Mouse (Mus musculus) brain, embryonic 18.5 days (tissue): ENCODE results near the gene U2af2.
"Not testable (repeated sequence)": the region's sequence is repeated elsewhere in the genome, so short reads cannot be mapped to it uniquely, and the experiment has no call there.

Experiments
- DNase-seq: peaks from one replicate; pipeline ENCODE4 v3.0.0-alpha.2; 2012; ENCODE audit warnings: low read depth, low spot score

The U2af2 gene

DNA sequence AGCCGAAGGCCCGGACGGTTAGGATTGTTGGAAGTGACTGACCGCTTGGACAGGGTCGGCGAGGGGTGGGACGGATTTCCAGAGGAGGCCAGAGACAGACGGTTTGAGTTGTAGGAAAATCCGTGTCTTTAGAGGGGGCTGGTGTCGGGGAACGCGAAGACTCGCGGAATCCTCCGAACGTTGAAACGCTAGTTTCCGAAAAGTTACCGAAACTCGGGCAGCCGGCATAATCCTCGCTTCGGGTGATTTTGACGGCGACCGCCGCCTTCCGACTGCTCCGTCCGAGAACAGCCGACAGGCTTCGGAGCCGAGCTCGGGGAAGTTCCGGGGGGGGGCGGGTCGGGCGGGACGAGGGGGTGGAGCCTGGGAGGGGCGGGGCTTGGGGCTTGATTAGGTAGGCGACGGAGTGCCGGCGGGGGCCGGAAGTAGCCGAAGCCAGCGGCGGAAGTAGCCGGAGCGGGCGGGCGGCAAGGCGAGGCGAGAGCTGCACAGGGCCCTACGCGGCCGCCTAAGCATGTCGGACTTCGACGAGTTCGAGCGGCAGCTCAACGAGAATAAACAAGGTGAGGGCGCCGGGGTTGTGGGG lies at the start of gene U2af2:
TSS of gene U2af2 (plus strand) at position 370 of the 586 bp plus-strand sequence.
- peak; percentile 84 for DNase-seq

DNA sequence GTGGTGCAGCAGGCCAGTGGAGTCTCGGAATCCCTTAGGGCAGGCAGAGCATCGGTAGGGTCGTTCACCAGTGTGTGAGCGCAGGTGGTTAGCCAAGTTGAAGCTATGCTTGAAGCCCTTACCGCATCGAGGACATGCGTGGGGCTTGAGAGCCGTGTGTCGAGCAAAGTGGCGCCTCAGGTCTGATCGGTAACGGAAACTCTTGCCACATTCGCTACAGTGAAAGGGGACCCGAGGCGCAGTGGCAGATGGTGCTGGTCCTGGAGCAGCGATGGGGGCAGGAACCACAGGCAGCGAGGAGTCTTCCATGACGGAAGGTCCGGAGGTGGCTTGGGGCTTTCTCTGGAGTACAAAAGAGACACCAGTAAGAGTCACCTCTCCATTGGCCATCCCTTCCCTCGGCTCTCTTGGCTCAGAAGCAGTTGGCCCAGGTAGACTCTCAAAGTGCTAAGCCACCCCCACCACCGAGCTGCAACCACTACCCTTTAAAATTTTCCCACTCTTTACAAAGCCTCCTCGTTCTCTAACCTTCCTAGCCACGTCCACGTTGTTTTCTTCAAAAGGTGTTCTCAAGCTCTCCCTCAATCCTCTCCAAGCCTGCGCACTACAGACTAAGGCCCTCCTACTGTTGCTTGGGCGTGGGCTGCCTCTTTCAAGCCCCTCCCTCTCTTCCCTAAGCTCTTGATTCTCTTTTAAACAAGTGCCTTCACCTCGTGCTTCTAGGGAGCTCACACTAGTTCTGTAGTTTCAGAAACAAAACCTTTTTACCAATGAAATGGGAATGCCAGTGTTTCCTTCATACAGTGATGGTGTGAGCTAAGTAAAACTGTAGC lies 49.0 kb upstream of the U2af2 start:
- no peak for DNase-seq

DNA sequence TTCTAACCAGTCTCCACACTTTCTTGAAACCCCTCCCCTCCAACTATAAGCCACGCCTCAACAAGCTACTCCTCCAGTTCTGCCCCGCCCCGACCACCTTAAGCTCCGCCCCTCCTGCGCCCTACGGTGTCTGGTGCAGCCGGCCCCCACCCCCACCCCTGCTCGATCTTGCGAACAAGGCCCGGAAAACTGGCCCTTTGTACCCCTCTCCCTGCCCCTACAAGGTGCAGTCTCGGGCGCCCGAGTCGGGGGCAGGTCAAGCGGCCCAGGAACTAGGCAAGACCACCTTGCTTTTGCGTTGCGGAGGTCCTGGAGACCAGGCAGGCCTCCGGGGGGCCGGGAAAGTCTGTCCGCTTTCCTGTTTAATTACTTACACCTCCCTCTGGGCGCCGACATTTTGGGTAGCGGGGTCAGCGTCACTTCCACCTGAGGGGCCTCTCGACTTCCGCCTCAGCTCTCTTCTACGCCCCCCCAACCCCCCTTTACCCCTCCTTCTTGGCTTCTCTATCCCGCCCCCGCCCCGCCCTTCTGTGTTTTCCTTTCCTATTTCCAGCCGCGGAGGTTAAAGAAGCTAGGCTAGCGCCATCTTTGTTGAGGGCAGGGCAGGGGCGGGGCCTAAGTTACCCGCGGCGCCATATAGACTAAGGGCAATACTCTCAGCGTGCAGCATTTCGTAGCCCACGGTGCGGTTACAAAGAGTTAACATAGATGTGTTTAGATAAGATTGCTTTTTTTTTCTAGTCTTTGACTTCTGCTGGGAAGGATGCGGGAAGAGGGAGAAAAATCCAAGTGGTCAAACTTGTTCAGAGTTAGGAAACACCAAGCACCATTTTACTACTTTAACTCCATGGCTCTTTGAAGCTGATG lies 47.5 kb upstream of the U2af2 start, which contains the start of the genes Zfp524 and Fiz1:
TSS of gene Zfp524 (plus strand) at position 165 of the 867 bp plus-strand sequence.
TSS of gene Fiz1 (minus strand) at position 447 of the 867 bp plus-strand sequence.
- peak; percentile 98 for DNase-seq

DNA sequence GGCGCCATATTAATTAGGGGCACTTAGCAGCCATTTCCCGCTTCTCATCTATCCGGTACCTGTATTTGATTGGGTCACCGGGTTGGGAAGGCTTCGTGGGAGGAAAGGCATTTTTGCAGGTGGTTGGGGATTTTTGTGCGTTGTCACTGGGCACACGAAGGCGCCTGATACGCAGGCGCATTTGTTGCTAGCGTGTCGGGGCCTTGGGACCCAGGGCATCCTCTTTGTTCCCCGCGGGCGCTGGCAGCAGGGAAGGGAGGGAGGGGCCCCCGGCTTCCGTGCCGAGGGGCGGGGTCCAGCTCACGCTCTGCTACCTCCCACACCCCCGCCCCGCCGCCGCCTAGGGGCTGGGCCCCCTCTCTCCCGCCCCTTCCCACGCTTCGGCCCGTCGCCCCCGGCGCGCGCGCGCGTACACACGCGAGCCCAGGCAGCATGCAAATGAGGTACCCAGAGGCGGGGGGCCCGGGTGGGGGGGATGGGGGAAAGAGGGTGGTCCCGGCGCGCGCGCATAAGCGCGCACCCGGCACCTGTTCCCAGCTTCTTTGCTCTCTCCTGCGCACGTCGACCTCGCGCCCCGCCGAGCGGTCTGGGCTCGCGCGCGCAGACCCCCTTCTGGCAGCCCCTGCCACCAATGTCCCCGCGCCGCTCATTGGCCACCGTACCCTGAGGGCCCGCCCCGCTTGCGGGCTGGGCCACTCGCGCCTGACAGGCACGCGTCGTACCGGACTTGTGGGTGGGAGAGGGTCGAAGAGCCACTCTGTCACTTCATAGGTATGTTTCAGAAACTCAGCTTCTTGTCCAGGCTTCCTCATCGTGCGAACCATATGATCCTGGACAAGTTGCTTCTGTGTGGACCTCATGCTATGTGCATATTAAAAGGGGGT lies 46.6 kb upstream of the U2af2 start, which contains the start of gene Gm44973:
TSS of gene Gm44973 (plus strand) at position 379 of the 884 bp plus-strand sequence.
- DNase-seq, result peak; percentile 95

DNA sequence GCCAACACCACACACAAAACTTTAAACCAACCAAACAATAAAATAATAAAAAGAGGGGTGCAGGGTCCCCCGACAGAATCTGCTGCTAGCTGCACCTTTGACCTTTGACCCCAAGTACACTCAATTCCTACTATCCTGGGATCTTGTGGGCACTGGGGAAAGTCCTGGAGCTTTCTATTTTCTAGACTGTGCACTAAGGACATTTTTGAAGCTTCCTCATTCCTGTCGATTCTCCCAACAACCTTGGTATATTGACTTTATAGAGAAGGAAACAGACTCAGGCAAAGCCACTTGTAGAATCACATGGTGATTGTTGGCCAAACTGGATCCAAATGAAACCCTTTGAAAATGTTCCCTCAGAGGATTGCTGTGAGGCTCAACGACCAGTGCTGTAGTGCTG lies 45.9 kb upstream of the U2af2 start:
- DNase-seq, result no peak

DNA sequence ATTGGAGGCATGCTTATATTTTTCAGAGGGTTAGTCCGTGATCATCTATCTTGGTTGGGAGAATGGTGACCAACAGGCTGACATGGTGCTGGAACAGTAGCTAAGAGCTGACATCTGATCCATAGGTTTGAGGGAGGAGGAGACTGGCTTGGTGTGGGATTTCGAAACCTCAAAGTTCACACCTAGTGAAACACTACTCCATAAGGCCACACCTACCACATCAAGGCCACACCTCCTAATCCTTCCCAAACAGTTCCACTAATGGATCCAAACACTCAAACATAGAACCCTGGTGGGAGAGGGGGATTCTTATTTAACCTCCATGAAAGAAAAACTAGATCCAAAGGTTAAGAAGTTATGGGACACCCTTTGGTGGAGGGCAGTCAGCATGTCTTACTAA lies 45.0 kb upstream of the U2af2 start:
- DNase-seq, result no peak

DNA sequence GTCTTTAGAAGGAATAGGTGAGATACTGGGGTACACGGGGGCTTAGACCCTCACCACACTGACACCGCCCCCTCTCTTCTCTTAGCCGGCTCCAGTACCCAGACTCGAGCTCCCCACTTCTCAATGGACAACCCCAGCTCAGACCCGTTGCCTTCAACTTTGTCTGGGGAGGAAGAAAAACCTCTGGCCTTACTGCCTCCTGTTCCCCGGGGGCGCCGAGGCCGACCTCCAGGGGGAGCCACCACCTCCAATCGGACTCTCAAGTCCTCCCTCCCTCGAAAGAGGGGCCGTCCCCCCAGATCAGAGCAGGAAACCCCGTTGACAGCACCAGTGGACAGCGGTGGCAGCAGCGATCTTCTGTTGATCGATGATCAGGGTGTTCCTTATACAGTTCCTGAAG lies 44.6 kb upstream of the U2af2 start:
- DNase-seq, result no peak

DNA sequence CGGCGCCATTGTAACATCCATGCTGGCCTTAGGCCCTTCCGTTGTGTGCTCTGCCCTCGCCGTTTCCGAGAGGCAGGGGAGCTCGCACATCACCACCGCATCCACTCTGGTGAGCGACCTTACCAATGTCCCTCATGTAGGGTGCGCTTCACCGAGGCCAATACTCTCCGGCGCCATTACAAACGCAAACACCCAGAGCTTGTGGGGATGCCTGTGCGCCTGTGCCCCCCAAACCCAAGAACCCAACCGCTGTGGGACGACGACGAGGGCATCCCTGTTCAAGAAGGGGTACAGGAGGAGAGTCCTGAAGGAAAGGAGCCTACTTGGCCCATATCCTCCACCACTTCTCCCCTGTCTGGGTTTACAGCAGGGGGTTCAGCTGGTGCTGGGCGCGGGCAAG lies 44.0 kb upstream of the U2af2 start:
- no peak for DNase-seq

DNA sequence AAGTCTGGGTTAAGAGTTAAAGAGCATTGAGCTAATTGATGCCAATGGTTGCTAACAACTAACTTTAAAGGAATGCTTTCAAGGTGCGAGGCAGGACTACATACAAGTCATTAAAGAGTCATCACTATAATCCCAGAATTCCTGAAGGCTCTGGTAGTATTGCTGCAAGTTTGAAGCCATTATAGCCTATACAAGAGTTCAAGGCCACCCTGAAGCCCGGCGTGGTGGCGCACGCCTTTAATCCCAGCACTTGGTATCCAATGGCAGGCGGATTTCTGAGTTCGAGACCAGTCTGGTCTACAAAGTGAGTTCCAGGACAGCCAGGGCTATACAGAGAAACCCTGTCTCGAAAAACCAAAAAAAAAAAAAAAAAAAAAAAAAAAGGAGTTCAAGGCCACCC lies 42.4 kb upstream of the U2af2 start:
- not testable (repeated sequence) for DNase-seq

DNA sequence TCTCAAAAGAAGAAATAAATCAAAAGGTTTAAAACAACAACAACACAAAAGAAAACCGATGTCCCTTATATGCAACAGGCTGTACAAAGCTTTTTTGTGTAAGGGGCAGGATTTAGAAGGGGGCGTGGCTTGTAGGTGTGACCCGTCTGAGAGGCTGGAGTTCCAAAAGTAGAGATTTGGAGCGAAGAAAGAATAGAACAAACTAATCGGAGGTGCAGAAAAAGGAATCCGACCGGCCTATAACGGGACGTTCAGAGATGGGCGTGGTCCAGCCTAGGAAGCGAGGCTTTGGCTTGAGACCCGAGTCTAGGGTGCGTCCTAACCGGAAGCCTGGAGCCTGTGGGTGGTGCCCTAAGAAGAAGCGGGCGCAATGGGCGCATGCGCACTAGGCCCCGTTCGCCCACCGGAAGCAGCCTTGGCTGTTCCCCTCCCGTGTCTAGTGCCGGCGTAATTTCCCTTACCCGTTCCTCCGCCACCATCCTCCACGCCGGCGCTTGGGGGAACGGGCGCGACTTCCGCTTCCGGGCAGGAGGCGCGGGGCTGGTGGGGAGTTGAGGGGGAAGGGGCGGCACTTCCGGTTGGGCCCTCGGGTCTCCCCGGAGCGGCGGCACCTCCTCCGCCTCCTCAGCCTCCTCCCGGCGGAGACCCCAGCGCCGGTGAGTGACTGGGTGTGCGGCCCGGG lies 41.8 kb upstream of the U2af2 start, which contains the start of the genes Zfp865 and Ccdc106:
TSS of gene Zfp865 (plus strand) at position 377 of the 682 bp plus-strand sequence.
TSS of gene Ccdc106 (plus strand) at position 554 of the 682 bp plus-strand sequence.
- peak; percentile 97 for DNase-seq

DNA sequence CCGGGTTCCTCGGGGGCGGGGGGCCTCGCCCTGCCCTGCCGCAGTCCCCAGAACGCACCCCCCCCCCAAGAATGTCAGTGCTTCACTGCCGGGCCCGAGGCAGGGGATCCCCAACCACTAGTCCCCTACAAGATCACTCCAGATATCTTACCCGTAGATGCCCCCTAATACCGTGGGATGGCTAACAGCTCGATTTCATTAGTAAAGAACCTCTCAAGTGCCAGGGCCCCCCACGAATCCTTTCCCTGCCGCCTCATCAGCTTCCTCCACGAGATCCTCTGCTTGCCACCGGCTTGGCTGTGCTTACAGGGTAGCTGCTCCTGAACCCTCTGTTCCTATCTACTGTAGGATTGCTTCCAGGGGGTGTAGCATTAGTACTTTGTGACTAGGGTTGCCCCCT lies 41.3 kb upstream of the U2af2 start:
- DNase-seq, result no peak

DNA sequence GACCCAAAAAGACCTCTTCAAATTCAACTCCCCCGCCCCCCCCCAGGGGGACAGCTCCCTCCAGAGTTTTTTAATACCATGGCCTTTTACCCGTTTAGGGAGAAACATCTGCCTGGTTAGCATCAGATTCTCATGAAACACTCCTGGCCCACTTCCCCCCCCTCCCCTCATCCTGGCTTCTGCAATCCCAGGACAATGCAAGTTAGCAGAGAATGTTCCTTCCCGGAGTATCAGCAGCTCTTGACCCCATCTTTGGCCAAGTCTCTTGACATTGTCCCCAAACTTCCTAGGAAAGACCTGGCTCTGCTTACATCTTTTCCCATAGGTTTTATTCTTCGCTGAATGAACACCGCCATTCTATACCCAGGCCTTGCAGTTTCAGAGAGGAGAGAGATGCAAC lies 40.7 kb upstream of the U2af2 start:
- no peak for DNase-seq

DNA sequence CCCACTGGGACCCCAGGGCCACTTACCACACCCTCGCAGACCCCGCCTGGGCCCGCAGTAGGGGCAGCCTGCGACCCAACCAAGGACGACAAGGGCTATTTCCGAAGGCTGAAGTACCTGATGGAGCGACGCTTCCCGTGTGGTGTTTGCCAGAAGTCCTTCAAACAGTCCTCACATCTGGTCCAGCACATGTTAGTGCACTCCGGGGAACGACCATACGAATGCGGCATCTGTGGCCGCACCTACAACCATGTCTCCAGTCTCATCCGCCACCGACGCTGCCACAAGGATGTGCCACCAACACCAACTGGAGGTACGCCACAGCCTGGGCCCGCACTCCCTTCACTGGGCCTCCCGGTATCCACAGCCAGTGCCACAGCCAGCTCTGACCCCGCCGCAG lies 32.4 kb upstream of the U2af2 start:
- DNase-seq, result no peak

DNA sequence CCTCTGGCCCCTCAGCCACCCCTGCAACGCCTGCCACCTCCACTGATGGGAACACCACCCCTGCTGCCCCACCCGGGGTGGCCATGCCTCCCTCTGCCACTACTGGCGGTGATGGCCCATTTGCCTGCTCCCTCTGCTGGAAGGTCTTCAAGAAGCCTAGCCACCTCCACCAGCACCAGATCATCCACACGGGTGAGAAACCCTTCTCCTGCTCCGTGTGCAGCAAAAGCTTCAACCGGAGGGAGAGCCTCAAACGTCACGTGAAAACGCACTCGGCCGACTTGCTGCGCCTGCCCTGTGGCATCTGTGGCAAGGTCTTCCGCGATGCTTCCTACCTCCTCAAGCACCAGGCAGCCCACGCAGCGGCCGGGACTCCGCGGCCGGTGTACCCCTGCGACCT lies 32.0 kb upstream of the U2af2 start:
- DNase-seq, result no peak

DNA sequence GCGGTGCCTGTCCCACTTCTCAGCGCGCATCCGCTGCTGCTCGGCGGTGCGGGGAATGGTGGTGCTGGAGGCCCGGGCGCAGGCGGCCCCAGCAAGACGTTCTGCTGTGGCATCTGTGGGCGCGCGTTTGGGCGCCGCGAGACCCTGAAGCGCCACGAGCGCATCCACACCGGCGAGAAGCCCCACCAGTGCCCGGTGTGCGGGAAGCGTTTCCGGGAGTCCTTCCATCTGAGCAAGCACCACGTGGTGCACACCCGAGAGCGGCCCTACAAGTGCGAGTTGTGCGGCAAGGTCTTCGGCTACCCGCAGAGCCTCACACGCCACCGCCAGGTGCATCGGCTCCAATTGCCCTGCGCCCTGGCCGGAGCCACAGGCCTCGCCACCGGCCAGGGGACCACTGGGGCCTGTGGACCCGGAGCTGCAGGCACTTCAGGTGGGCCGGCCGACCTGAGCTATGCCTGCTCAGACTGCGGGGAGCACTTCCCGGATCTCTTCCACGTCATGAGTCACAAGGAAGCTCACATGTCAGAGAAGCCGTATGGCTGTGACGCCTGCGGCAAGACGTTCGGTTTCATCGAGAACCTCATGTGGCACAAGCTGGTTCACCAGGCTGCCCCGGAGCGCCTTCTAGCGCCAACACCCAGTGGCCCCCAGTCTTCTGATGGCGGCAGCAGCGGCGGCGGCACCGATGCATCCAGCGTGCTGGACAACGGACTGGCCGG lies 31.2 kb upstream of the U2af2 start:
- no peak for DNase-seq

DNA sequence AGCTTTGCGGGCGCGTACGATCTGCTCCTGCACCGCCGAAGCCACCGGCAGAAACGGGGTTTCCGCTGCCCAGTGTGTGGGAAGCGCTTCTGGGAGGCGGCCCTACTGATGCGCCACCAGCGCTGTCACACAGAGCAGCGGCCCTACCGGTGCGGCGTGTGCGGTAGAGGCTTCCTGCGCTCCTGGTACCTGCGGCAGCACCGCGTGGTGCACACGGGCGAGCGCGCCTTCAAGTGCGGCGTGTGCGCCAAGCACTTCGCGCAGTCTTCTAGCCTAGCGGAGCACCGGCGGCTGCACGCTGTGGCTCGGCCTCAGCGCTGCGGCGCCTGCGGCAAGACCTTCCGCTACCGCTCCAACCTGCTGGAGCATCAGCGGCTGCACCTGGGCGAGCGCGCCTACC lies 30.4 kb upstream of the U2af2 start:
- no peak for DNase-seq

DNA sequence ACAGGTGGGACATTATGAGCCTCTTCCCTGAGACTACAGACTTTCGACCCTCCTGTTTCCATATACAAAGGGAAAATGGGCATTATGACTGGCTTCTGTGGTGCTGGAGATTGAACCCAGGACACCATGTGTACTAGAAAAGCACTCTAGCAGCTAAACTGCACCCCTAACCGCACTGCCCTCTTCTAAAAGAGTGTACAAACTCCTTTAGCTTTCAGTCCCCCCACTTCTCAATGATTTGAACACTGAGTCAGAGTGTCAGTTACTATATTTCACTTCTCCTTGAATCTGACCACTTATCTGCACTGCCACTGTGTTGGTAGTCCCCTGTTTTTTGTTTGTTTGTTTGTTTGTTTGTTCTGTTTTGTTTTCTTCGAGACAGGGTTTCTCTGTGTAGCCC lies 28.1 kb upstream of the U2af2 start, which contains the start of gene 4632433K11Rik:
TSS of gene 4632433K11Rik (plus strand) at position 301 of the 400 bp plus-strand sequence.
- DNase-seq, result no peak

DNA sequence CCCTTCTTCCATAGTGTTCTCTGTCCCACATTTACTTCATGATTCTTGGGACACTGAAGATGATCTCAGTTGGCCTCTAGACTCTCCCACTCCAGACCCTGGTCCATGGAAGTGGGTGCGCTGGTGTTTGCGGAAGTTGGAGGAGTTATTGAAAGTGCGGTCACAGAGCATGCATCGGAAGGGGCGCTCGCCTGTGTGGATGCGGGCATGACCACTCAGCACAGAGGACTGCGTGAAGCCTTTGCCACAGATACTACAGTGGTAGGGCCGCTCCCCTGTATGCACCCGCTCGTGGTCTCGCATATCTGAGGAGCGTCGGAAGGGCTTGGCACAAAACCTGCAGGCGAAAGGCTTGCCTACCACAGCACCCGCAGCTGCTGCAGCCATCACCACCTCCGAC lies 26.3 kb upstream of the U2af2 start:
- no peak for DNase-seq

DNA sequence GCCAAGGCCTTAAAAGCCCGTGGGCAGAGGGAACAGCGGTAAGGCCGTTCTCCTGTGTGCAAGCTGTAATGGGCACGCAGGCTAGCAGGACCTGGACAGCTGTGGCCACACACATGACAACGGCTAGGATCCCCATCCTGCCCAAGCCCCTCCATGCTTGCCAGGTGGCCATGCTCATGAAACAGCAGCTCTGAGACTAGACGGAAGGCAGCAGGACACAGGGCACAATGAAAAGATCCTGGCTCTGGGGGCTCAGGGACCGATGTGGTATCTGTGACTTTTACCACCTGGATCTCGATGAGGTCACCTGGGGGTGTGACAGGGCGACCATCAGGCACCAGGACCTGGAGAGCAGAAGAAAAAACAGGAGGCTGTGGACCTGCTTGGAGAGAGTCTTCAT lies 25.8 kb upstream of the U2af2 start:
- no peak for DNase-seq

DNA sequence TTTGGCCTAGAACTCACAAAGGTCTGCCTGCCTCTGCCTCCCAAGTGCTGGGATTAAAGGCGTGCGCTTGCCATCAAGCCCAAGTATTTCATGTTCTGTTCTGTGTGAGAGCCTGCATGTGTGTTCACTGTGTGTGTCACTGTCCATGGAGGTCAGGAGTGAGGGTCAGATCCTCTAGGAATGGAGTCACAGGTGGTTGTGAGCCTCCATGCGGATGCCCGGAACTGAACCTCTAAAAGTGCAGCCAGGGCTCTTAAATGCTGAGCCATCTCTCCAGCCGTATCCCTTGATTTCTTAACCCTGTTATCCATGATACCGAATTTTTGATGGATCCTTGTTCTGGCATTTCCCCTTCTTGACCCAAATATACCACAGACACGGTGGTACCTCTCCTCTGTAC lies 24.9 kb upstream of the U2af2 start:
- DNase-seq, result no peak
